ENCODE assay signal across 9 mouse cellular contexts in genomic region chr7:29441793-29442192, GRCm38 (mm10).
DNase-seq lines count a peak whose midpoint lies in the region; ATAC-seq and TF ChIP-seq lines count a peak whose summit lies in the region.
"Had no signal": no experiment of that assay in that cellular context is flagged by ENCODE, and none has a peak within 500 bp of the region (broad histone marks: within the 10 kb centered on the region; RNA-seq: fewer than 3 reads in every experiment).

No protein-coding gene starts in this region.

- no peaks in the 10 kb centered on the region for H3K36me3 ChIP-seq in kidney, postnatal 0 days (ENCODE audit: insufficient read depth, low read length)
- no peaks in the 10 kb centered on the region for H3K36me3 ChIP-seq in forebrain, postnatal 0 days (ENCODE audit: insufficient read depth)
- H3K36me3 ChIP-seq: limb, embryonic 12.5 days; neural tube, embryonic 12.5 days had no signal

- H3K4me3 ChIP-seq in kidney, postnatal 0 days (replicated peaks; ENCODE audit: low read depth, low read length) = no peak overlapping the region
- H3K4me3 ChIP-seq in forebrain, postnatal 0 days (ENCODE audit: low read depth, low read length) = no peak overlapping the region
- H3K4me3 ChIP-seq: limb, embryonic 12.5 days; neural tube, embryonic 12.5 days had no signal

- no peaks in the 10 kb centered on the region for H3K9me3 ChIP-seq in kidney, postnatal 0 days (replicated peaks; ENCODE audit: low read length)
- H3K9me3 ChIP-seq in forebrain, postnatal 0 days (ENCODE audit: low read length) = no peaks in the 10 kb centered on the region
- H3K9me3 ChIP-seq: neural tube, embryonic 12.5 days had no signal

- TF ChIP-seq CTCF in kidney, postnatal 0 days (IDR thresholded peaks at IDR 0.05; ENCODE audit: low read depth) = no peak
- no peak for TF ChIP-seq CTCF in forebrain, postnatal 0 days (IDR thresholded peaks at IDR 0.05; ENCODE audit: low read depth)

- peak; percentile 65 for DNase-seq in kidney, postnatal 0 days (ENCODE audit: low spot score)
- DNase-seq in kidney, adult 18-20 months = no peak
- no peak for DNase-seq in forebrain, postnatal 0 days
- peak; percentile 24 for DNase-seq in heart, postnatal 25 days (ENCODE audit: low spot score)
- DNase-seq in retina, embryonic 14.5 days (ENCODE audit: low spot score) = peak; percentile 79
- DNase-seq in cerebellum, postnatal 25 days = no peak

- intact Hi-C loops in heart, postnatal 25 days (cut with DNase I) = no loop called here

- H3K4me1 ChIP-seq in kidney, postnatal 0 days (replicated peaks; ENCODE audit: insufficient read depth, low read length) = peaks cover 5% of the 10 kb centered on the region; the same call in 1 of the 2 replicates
- 0 out of 2 replicates have a peak, but pooled peaks cover 5% of the 10 kb centered on the region for H3K4me1 ChIP-seq in forebrain, postnatal 0 days (ENCODE audit: insufficient read depth)
- H3K4me1 ChIP-seq: neural tube, embryonic 12.5 days had no signal

- no peak overlapping the region for H3K9ac ChIP-seq in kidney, postnatal 0 days (ENCODE audit: low read depth, low read length)
- H3K9ac ChIP-seq in forebrain, postnatal 0 days = no peak overlapping the region
- H3K9ac ChIP-seq: limb, embryonic 12.5 days; neural tube, embryonic 12.5 days had no signal

- no peak for ATAC-seq in kidney, postnatal 0 days (replicated peaks; ENCODE audit: low FRiP score, low read depth)
- peak; percentile 21; the same call in 1 of the 2 replicates for ATAC-seq in forebrain, postnatal 0 days
- ATAC-seq in megakaryocyte-erythroid progenitor cell, adult 5-6 weeks (replicated peaks; ENCODE audit: low FRiP score, low TSS enrichment, poor library complexity, severe bottlenecking) = no peak

- no peak overlapping the region for H3K4me2 ChIP-seq in kidney, postnatal 0 days (ENCODE audit: low read length)
- no peak overlapping the region for H3K4me2 ChIP-seq in forebrain, postnatal 0 days (ENCODE audit: low read depth)
- H3K4me2 ChIP-seq: limb, embryonic 12.5 days; neural tube, embryonic 12.5 days had no signal

- H3K27me3 ChIP-seq in kidney, postnatal 0 days (ENCODE audit: insufficient read depth, low read length) = no peaks in the 10 kb centered on the region
- H3K27me3 ChIP-seq in forebrain, postnatal 0 days (ENCODE audit: insufficient read depth, low read length) = no peaks in the 10 kb centered on the region
- H3K27me3 ChIP-seq: limb, embryonic 12.5 days; neural tube, embryonic 12.5 days had no signal

- no peak overlapping the region for H3K27ac ChIP-seq in kidney, postnatal 0 days
- 0 out of 2 replicates have a peak overlapping the region, but pooled peaks have one; percentile 29 for H3K27ac ChIP-seq in forebrain, postnatal 0 days (ENCODE audit: low read depth, low read length)
- H3K27ac ChIP-seq: limb, embryonic 12.5 days; neural tube, embryonic 12.5 days had no signal

- 65% methylated on average over 9 of the region's 9 CpGs for WGBS in kidney, postnatal 0 days
- 38% methylated on average over 9 of the region's 9 CpGs for WGBS in forebrain, postnatal 0 days

Comparison
In these comparisons a context has a peak if more than half of its experiments do, and no peak if none do; other contexts are left out.
1. DNase-seq: peak in kidney, postnatal 0 days (single experiment), heart, postnatal 25 days (single experiment) and retina, embryonic 14.5 days (single experiment); none in kidney, adult 18-20 months (single experiment), forebrain, postnatal 0 days (single experiment) and cerebellum, postnatal 25 days (0 of 2).